Mouse (Mus musculus) neural tube, embryonic 14.5 days (tissue): Measurements from ENCODE around the gene Plch2. TPM values are rescaled to one million over a fixed set of nuclear protein-coding genes. Genes with fewer than 3 reads are reported as not detected.

ENCODE experiments used
- ATAC-seq: fragments of 200-750 bp; cut with Nextera tagmentation; 2 replicates; pipeline ENCODE4 v1.8.0; 2017; ENCODE audit warnings: low read depth, mild to moderate bottlenecking, moderate TSS enrichment, moderate library complexity
- H3K27ac ChIP-seq: fragments of 300-500 bp; sonication (generic); 2 replicates; pipeline ENCODE4 v1.5.1; 2014; ENCODE audit warnings: low read depth, mild to moderate bottlenecking, control low read depth, low read length, moderate library complexity, mixed read lengths
- H3K27me3 ChIP-seq: fragments of 300-500 bp; sonication (generic); 2 replicates; pipeline ENCODE4 v1.6.1; 2014; ENCODE audit warnings: low read length; ENCODE audit not compliant: control insufficient read depth, insufficient read depth
- H3K36me3 ChIP-seq: fragments of 300-500 bp; sonication (generic); 2 replicates; pipeline ENCODE4 v1.6.1; 2014; ENCODE audit warnings: low read length, mixed read lengths; ENCODE audit not compliant: control insufficient read depth, insufficient read depth
- H3K4me1 ChIP-seq: fragments of 300-500 bp; sonication (generic); 2 replicates; pipeline ENCODE4 v1.6.1; 2014; ENCODE audit warnings: low read length; ENCODE audit not compliant: control insufficient read depth, insufficient read depth
- H3K4me2 ChIP-seq: fragments of 300-500 bp; sonication (generic); 2 replicates; pipeline ENCODE4 v1.6.1; 2014; ENCODE audit warnings: mild to moderate bottlenecking, low read depth, low read length, control low read depth
- H3K4me3 ChIP-seq: fragments of 300-500 bp; sonication (generic); 2 replicates; pipeline ENCODE4 v1.5.1; 2014; ENCODE audit warnings: low read depth, low read length, control low read depth, mixed read lengths
- H3K9ac ChIP-seq: fragments of 300-500 bp; sonication (generic); replicated peaks from 2 replicates; pipeline ENCODE4 v1.6.1; 2014; ENCODE audit warnings: low read depth, mild to moderate bottlenecking, control low read depth, low read length, mixed read lengths
- H3K9me3 ChIP-seq: fragments of 300-500 bp; sonication (generic); 2 replicates; pipeline ENCODE4 v1.6.1; 2016; ENCODE audit warnings: low read length; ENCODE audit not compliant: control insufficient read depth
- WGBS: fragments of 180-500 bp; shearing (Covaris S2); extraction: QIAGEN DNeasy Blood & Tissue Kit; methylation state at CpG from one replicate; pipeline ENCODE4 v1.1.7; 2014; 5-methylcytosine and 5-hydroxymethylcytosine counted together
- polyA plus RNA-seq: library from polyadenylated mRNA; unstranded; fragments of >200 nt; fragmentation: Nextera tagmentation; extraction: Ambion mirVana; gene quantifications from 2 replicates; pipeline ENCODE4 v1.2.1, GENCODE M21; 2014

Gene Plch2
- polyA plus RNA-seq, 1 experiment from 2014 or later, result 16.0 TPM

GRCm38 (mm10) chr4:154963901-154964580, 92.5 kb downstream of the Plch2 start, which contains the start of gene Pank4:
TSS of gene Pank4 (plus strand) at chr4:154964123.
- peak within 1 kb of the TSS; percentile 85 for H3K9ac ChIP-seq
- H3K27me3 ChIP-seq, result peaks cover 8% of the 10 kb centered on the region; the same call in 1 of the 2 replicates
- peak within 1 kb of the TSS; percentile 95 for H3K27ac ChIP-seq
- peak within 1 kb of the TSS; percentile 73 for H3K4me3 ChIP-seq
- H3K4me2 ChIP-seq, result peak within 1 kb of the TSS; percentile 84
- H3K9me3 ChIP-seq, result no peaks in the 10 kb centered on the region
- peak; percentile 90 for ATAC-seq
- 0 out of 2 replicates have a peak, but pooled peaks cover 1% of the 10 kb centered on the region for H3K36me3 ChIP-seq
- H3K4me1 ChIP-seq, result peaks cover 47% of the 10 kb centered on the region
- under 1% methylated on average over 55 of the region's 66 CpGs for WGBS

GRCm38 (mm10) chr4:154963190-154963836, 93.3 kb downstream of the Plch2 start:
- peak overlapping the region; percentile 76 for H3K9ac ChIP-seq
- peak; percentile 0; the same call in 1 of the 2 replicates for ATAC-seq
- WGBS, result 6% methylated on average over 11 of the region's 11 CpGs
- H3K4me3 ChIP-seq, result peak overlapping the region; percentile 73
- no peaks in the 10 kb centered on the region for H3K36me3 ChIP-seq
- peak overlapping the region; percentile 84 for H3K4me2 ChIP-seq
- peak overlapping the region; percentile 95 for H3K27ac ChIP-seq
- peaks cover 8% of the 10 kb centered on the region; the same call in 1 of the 2 replicates for H3K27me3 ChIP-seq
- H3K9me3 ChIP-seq, result no peaks in the 10 kb centered on the region
- H3K4me1 ChIP-seq, result peaks cover 50% of the 10 kb centered on the region

- Histone ChIP-seq H3K9me3 (no peaks in the 10 kb centered on the region), H3K36me3 (no peaks in the 10 kb centered on the region), H3K27ac (peak overlapping the region; percentile 78), H3K9ac (peak overlapping the region; percentile 76; the same call in 1 of the 2 replicates), H3K27me3 (peaks cover 8% of the 10 kb centered on the region; the same call in 1 of the 2 replicates), H3K4me3 (peak overlapping the region; percentile 73), H3K4me2 (peak overlapping the region; percentile 84), H3K4me1 (peaks cover 56% of the 10 kb centered on the region)
- ATAC-seq, result no peak
- WGBS, result 33% methylated on average over 7 of the region's 7 CpGs
Measured at GRCm38 (mm10) chr4:154962683-154963082, 93.9 kb downstream of the Plch2 start.

GRCm38 (mm10) chr4:154961911-154962310, 94.7 kb downstream of the Plch2 start:
- H3K9me3 ChIP-seq, result no peaks in the 10 kb centered on the region
- ATAC-seq, result no peak
- H3K4me2 ChIP-seq, result peak overlapping the region; percentile 84
- peaks cover 8% of the 10 kb centered on the region; the same call in 1 of the 2 replicates for H3K27me3 ChIP-seq
- peak overlapping the region; percentile 76 for H3K9ac ChIP-seq
- peaks cover 62% of the 10 kb centered on the region for H3K4me1 ChIP-seq
- peak overlapping the region; percentile 73 for H3K4me3 ChIP-seq
- peak overlapping the region; percentile 78 for H3K27ac ChIP-seq
- H3K36me3 ChIP-seq, result no peaks in the 10 kb centered on the region
- WGBS, result 5% methylated on average over 13 of the region's 13 CpGs

DNA sequence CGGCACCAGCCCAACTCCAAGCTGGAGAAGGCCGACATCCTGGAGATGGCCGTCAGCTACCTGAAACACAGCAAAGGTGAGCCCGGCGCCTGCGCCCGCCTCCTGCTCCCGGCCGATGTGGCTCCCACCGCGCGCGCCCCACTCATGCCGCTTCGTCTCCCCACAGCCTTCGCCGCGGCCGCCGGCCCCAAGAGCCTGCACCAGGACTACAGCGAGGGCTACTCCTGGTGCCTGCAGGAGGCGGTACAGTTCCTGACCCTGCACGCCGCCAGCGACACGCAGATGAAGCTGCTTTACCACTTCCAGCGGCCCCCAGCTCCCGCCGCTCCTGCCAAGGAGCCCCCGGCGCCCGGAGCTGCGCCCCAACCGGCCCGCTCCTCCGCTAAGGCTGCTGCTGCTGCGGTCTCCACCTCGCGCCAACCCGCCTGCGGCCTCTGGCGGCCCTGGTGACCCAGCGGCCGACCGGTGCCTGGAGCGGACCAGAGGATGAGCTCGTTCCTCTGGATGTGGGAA, 95.3 kb downstream of the Plch2 start:
- ATAC-seq, result no peak
- H3K9ac ChIP-seq, result peak overlapping the region; percentile 76
- peak overlapping the region; percentile 84 for H3K4me2 ChIP-seq
- H3K36me3 ChIP-seq, result no peaks in the 10 kb centered on the region
- H3K9me3 ChIP-seq, result no peaks in the 10 kb centered on the region
- H3K4me1 ChIP-seq, result peaks cover 62% of the 10 kb centered on the region
- H3K27ac ChIP-seq, result peak overlapping the region; percentile 78
- WGBS, result under 1% methylated on average over 41 of the region's 47 CpGs
- peaks cover 8% of the 10 kb centered on the region; the same call in 1 of the 2 replicates for H3K27me3 ChIP-seq
- peak overlapping the region; percentile 73 for H3K4me3 ChIP-seq

GRCm38 (mm10) chr4:154960690-154961225, 95.8 kb downstream of the Plch2 start, which contains the start of gene Hes5:
TSS of gene Hes5 (plus strand) at chr4:154960923.
- ATAC-seq, result peak; percentile 51
- WGBS, result 0% methylated on average over 60 of the region's 65 CpGs
- Histone ChIP-seq H3K4me2 (peak within 1 kb of the TSS; percentile 84), H3K36me3 (no peaks in the 10 kb centered on the region), H3K4me3 (peak within 1 kb of the TSS; percentile 73), H3K4me1 (peaks cover 62% of the 10 kb centered on the region), H3K9me3 (no peaks in the 10 kb centered on the region), H3K27me3 (peaks cover 8% of the 10 kb centered on the region; the same call in 1 of the 2 replicates), H3K9ac (peak within 1 kb of the TSS; percentile 76), H3K27ac (peak within 1 kb of the TSS; percentile 78)

- peak overlapping the region; percentile 76 for H3K9ac ChIP-seq
- H3K36me3 ChIP-seq, result no peaks in the 10 kb centered on the region
- H3K9me3 ChIP-seq, result no peaks in the 10 kb centered on the region
- peak overlapping the region; percentile 78; the same call in 1 of the 2 replicates for H3K27ac ChIP-seq
- 8% methylated on average over 20 of the region's 20 CpGs for WGBS
- peak overlapping the region; percentile 73 for H3K4me3 ChIP-seq
- peak; percentile 48; the same call in 1 of the 2 replicates for ATAC-seq
- H3K4me1 ChIP-seq, result peaks cover 57% of the 10 kb centered on the region
- H3K4me2 ChIP-seq, result peak overlapping the region; percentile 84
- H3K27me3 ChIP-seq, result peaks cover 8% of the 10 kb centered on the region; the same call in 1 of the 2 replicates
Measured at GRCm38 (mm10) chr4:154960021-154960689, 96.4 kb downstream of the Plch2 start.

- H3K27me3 ChIP-seq, result peaks cover 8% of the 10 kb centered on the region; the same call in 1 of the 2 replicates
- H3K9me3 ChIP-seq, result no peaks in the 10 kb centered on the region
- H3K4me3 ChIP-seq, result no peak overlapping the region
- ATAC-seq, result no peak
- peaks cover 50% of the 10 kb centered on the region for H3K4me1 ChIP-seq
- no peak overlapping the region for H3K27ac ChIP-seq
- WGBS, result 6% methylated on average over 8 of the region's 8 CpGs
- H3K4me2 ChIP-seq, result peak overlapping the region; percentile 33; the same call in 1 of the 2 replicates
- H3K9ac ChIP-seq, result no peak overlapping the region
- H3K36me3 ChIP-seq, result no peaks in the 10 kb centered on the region
Measured at GRCm38 (mm10) chr4:154958621-154959020, 98.0 kb downstream of the Plch2 start.
